Mouse (Mus musculus) T-helper 2 cell (primary cell): ENCODE data around the gene Hivep1.

Experiments
- in situ Hi-C: fragments of 300-600 bp; cut with MboI, MseI; formaldehyde crosslinking; loops from one replicate; pipeline ENCODE4 v1.15.1; 2025; ENCODE audit warnings: high pct_unique_total_duplicates

Gene Hivep1

DNA sequence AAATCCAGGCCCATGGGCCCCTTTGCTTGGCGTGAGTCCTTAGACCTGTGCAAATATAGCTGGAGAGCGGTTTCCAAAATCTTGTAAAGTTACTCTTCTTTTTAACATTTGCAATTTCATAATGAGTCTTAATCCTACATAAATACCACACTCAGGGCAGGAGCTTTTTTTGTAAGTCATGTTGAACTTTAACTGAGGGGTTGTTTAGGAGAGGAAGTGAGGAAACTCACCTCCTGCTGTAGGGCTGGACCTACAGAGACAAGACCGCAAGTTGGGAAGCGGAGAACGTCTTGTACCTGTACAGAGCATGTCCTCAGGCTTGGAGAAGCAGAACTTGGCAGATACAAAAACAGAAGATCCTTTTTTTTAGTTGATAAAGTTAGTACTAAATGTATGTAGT lies 23.7 kb downstream of the Hivep1 start:
- in situ Hi-C loops, result no loop called here

DNA sequence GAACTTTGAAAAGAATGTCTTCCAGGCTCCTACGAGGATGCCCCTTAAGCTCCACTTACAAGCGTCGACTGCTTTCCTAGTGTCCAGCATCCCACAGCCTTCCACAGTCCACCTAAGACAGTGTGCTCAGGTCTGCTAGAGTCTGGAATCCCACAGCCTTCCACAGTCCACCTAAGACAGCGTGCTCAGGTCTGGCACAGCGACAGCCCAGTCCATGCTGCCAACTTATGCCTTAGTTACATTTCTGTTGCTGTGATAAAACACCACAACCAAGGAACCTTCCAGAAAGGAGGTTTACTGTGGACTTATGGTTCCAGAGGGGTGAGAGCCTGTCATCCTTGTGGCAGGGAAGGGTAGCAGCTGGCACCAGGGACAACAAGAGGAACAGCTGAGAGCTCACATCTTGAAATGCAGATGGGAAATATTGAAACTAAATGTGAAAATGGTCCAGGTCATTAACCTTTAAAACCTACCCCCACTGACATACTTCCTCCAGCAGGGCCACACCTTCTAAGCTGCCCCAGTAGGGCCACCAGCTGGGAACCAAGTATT lies 25.0 kb downstream of the Hivep1 start:
- in situ Hi-C loops, result no loop called here

DNA sequence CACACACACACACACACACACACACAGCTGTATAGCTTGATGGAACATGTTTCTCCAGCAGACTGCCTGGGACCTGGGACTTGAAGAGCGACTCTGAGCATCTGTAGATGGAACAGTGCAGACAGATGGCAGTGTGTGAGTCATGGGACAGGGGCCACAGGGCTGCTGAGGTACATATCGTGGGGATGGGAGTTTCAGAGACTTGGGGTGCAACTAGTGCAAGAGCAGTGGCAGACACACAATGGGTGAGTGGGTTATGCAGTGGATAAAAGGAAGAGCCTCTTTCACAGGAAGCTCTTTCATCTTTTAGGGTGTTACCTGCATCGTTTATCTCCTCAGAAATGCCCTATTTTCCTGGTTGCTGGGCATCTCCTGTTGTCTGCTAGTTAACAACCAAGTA lies 25.8 kb downstream of the Hivep1 start:
- in situ Hi-C loops, result no loop called here

DNA sequence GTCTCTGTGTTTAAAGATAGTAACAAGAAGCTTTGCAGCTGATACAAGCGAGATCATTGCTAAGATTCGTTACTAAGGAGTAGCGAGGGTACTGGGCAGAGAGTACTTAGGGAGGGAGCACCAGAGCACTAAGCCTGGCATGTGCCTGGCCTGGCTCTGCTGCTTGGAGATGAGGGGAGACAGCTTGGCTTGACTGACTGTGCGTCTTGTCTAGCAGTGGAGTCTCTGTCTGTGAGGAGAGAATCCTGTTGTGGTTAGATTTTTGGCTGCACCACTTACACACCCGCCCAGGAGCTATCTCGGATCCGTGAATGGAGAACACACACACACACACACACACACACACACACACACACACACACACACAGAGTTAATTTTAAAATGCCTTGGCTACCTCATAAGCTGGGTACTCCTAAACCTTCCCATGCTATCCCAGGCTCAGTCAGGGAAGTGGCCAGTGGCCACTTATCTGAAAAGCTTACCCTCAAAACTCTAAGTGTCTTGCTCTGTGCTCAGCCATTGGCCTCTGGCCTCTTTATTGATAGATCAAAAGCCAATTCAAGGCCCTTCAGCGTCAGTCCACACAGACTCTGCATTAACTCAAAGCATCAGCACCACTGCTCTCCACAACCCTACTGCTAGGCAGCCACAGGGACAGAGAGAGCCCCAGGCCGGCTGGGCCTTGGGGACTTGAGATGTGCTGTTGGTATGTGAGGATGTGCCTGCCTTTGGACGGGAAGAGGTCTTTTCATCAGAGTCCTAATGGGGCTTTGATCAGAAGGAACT lies 28.5 kb downstream of the Hivep1 start:
- in situ Hi-C loops, result no loop called here

DNA sequence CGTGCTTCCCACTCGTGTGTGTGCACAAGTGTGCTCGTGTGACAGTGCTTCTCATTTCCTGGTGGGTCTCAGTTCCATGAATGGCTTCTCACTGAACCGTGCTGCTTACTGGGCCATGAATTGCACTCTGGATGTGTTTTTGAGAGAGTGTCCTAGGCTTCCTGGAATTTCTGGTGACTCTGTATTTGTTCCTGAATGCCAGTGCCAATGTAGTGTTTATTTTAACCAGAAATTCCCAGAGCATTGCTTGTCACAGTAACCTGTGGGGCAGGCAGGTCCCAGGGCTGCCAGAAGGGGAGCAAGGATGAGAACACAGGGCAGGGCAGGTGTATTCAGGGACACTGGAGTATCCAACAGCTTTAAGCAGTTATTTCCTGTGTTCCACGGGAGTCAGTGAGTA lies 36.5 kb downstream of the Hivep1 start:
- in situ Hi-C loops, result no loop called here

DNA sequence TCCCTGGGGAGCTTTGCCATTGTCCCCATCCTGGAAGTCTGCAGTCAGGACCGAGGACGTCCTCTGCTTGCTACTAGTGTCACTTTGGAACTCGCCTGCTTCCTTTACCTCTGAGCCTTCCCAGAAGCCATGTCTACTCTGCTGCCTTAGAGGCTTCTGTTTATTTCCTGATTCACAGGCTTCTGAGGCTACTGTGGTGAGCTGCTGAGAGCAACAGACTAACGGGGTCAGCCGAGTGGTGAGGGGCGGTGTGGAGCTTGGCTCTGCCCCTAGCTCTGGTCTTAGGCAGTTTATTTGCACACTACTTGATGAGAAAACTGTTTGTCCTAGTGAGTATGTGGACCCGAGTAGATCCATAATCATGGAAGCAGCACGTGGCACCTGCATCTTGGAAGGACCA lies 37.2 kb downstream of the Hivep1 start:
- in situ Hi-C loops, result no loop called here

DNA sequence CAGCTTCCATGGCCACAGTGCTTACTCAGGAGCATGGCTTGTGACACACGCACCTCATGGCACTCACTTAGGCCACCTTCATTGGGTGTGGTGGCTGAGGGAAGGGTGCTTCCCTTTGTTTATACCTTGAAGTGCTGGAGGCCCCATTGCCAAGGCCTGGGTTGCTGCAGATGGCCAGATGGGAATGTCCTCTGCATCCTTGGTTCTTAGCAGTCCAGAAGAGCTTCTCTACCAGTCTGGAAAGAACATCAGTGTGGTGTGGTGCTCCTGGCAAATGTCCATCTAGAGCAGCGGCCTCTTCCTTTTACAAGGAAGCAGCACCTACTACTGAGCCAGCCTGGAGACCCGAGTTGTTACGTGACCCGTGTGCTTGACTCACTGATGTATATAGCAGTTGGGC lies 38.9 kb downstream of the Hivep1 start:
- in situ Hi-C loops, result loop anchor here (5.0 kb wide), 1 partner anchor 728 kb away; no protein-coding TSS in a partner anchor

DNA sequence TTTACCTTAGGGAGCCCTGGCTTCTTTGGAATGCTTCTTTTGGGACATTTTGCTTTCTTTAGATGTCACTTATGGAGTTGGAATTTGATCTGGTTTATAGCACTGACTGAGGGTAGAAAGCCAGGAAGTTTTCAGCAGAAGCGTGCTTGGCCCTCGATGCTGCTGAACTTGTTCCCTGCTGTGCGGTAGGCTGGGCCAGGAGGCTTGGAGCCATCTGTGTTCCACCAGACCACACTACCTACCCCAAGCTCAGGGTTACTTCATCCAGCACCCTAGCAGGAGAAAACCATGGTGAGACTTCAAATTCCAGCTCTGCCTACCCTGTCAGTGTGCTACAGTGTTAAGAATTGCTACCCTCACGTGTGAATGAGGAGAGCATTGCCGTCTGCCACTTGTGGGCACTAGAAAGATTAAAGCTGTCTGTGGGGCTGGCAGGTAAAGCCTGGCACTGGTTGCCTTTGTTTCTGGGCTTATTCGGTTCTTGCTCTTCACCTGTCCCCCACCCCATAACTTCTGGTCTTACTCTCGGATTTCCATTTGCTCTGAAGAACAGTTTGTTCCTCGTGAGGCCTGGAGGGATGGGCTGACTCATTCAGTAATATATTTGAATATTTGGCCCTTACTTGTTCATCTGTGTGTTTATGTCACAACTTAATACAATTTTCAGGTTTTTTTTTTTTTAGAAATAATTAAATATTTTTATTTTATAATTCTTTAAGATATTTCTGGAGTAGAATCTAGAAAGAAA lies 40.7 kb downstream of the Hivep1 start:
- in situ Hi-C loops, result loop anchor here (5.0 kb wide), 1 partner anchor 730 kb away; no protein-coding TSS in a partner anchor

DNA sequence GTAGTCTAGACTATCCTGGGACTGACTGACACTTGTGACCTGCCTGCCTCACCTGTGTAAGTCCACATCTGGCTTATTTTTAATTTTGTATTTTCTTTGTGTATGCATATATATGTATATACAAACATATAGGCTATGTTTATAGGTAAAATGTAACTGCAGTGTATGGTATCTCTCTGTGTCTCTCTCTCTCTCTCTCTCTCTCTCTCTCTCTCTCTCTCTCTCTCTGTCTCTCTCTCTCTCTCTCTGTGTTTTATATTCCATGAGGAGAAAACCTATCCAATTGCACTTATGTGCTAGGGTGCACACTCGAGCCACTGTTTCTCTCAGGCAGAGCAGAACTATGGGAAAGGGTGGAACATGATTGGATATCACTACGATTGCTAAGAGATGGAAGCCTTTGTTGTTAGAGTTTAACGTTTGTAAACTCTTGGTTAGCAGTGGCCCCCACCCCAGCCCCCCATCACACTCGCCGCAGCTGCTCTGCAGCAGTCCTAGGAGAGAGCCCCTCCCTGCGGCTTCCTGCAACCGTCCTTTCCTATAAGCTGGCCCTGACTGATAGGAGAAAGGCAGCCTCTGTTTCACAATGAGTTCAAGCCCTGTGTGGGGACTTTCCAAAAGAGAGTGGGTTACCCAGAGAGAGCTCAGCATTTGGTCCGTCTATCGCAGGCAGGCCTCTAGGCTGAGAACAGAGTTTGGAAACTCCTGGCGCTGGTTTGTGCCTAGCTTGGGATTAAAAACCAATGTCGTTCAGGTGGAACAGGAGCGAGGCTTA lies 41.6 kb downstream of the Hivep1 start:
- in situ Hi-C loops, result loop anchor here (5.0 kb wide), 1 partner anchor 731 kb away; no protein-coding TSS in a partner anchor

DNA sequence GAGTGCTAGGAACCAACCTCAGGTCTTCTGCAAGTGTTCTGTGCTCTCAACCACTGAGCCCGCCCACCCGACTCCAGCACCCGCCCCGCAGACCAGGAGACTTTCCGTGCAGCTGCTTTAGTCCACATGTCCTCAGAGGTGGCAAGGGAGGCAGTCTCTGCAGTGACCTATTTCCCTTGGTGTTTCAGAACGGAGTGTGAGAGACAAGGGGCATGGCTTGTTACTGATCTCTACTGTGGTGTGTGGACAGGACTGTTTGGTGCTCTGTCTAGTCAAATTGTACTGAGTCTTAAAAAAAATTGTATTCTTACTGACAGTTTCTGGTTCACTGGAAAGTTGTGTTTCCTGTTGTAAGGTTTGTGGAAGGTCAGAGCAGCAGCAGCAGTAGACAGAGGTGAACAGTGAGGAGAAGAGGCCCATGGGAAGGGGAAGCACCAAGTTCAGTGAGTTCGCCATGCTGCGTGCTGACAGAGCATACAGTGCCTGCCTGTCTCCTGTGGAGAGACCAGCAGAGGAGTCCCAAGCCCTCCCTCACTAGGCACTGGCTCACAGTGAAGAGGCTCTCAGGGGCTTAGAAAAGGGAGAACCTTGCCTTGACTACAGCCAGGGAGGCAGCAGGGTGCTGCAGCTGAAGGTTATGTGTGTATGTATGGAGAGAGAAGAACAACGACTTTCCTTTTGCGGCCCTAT lies 44.1 kb downstream of the Hivep1 start:
- in situ Hi-C loops, result no loop called here

DNA sequence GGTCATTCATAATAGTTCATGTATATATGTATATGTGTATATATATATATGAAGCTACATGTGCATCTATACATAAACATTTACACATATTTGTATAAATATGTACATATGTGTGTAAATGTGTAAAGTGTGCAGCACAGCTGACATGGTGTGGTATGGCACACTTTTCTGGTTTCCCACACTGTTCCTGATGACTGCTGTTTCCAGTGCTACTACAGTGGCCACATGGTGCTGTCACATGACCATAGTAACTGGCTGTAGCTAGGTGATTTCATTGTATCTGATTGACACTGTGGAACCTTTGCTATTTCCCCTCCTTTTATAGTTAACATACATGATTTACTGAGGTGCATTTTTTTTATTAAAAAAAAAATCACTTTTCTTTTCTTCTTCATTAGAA lies 45.3 kb downstream of the Hivep1 start:
- in situ Hi-C loops, result no loop called here

DNA sequence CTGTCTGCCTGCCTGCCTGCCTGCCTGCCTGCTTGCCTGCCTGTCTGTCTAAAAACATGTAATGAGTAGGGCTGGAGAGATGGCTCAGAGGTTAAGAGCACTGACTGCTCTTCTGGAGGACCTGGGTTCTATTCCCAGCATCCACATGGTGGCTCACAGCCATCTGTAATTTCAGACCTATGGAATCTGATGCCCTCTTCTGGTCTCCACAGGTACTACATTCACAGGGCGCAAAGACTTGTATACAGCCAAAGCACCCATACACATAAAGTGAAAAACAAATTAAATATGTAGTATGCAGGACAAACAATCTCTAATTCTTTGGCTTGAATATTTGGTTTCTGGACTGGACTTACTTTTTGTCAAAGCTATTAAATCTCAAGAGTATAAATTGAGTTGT lies 46.7 kb downstream of the Hivep1 start:
- in situ Hi-C loops, result no loop called here

DNA sequence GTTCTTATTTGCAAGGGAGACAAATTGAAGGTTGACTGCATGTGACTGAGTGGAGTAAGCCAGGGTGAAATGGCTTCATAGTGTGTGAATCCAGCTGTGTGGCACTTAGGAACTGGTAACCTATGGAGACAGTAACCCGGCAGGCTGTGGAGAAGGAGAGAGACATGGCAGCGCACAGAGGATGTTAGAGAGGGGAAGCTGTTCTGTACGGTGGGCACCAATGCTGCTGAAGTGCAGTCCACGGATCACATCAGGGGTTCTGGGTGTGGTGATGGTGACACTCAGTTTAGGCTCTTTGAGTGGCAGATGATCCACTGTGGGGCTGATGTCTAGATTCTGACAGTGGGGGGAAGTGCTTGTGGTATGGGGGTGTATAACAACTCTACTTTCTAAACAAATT lies 47.7 kb downstream of the Hivep1 start:
- in situ Hi-C loops, result no loop called here

DNA sequence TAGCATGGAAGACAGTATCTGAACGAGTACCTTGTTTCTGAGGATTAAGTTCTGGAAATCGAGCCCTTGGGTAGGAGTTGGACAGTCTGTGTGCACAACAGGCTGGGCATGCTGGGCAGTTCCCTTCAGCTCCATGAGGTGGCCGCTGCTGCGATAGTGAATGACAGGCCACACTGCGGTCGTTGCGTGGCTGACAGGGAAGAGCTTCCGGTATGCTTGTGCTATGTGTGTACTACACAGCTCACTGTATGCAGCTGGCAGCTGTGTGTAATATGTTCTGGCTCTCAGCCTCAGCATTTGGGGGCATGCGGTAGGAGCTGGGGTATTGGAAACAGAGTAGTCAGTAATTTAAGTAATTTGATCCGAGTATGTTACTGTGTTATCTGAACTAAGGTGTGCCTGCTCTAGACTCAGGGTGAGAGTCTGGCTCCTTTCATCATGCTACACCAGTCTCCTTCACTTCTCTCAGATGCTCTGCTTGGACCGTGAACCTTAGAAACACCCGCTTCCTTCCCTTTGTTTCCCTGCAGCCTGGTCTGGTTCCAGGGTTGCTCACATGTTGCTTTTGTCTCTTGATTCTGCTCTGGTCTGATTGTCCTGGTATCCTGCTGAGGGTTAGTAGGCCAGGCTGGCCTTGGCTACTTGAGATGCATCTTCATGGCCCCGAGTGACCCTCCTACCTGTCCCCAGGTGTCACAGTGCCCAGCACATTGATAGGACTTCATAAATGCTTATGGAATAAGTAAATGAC lies 49.8 kb downstream of the Hivep1 start:
- in situ Hi-C loops, result no loop called here

DNA sequence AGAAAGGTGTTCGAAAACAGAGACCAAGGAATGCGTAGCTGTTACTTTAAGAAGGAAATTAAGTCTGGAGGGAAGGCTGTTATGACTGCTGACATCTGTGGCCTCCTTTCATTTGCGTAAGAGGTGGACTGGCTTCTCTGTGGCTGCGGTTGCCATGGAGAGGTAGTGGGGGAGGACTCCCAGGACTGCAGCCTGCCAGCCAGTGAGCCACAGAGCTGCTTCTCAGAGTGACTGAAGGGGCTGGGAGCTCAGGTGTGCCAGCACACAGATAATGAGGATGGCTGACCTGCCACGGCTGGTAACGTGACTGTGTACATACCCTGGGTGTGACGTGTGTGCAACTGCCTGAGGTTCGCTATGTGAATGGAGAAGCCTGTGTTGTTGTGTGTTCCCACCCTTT lies 51.2 kb downstream of the Hivep1 start:
- in situ Hi-C loops, result no loop called here

DNA sequence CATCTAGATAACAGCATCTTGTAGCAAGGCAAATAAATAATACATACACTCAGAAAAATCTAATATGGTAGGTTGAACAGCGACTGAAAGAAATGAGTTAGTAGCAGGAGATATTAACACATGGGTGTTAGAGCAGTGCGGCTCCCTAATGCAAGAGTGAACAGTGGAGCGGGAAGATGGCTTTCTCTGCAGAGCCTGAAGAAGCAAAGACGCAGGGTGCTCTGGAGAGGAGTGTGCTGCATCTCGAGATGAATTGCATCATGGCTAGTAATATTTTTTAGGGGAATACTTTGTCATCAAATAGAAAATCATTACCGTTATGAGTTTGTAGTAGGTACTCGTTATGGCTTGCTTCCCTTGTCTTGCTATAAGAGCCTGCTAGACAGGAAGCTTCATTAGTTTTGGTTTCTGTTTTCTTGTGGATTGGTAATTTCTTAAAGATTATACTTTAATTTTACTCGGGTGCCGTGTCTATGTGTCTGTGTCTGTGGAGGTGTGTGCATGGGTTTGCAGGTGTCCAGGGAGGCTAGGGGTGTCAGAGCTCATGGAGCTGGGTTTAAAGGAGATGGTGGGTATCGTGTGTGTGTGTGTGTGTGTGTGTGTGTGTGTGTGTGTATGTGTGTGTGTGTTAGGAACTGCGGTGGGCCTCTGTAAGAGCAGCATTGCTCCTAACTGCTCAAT lies 51.8 kb downstream of the Hivep1 start:
- in situ Hi-C loops, result no loop called here

DNA sequence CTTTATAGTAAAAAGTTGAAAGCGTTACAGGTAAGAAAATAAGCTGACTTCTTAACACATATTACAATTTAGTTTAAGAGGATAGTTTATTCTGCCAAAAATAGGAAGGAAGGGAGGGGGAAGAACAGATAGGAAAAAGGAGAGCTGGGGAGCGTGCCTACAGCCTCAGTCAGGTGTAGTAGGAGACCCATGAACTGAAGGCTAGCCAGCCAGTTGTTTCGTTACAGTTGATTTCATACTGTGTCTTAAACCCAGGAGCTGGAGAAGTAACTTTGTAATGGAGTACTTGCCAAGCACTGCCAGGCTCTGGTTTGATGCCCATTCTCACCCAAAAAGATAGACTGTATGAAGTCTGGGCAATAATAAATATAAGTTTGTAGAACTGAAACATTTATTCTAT lies 52.5 kb downstream of the Hivep1 start:
- in situ Hi-C loops, result no loop called here

DNA sequence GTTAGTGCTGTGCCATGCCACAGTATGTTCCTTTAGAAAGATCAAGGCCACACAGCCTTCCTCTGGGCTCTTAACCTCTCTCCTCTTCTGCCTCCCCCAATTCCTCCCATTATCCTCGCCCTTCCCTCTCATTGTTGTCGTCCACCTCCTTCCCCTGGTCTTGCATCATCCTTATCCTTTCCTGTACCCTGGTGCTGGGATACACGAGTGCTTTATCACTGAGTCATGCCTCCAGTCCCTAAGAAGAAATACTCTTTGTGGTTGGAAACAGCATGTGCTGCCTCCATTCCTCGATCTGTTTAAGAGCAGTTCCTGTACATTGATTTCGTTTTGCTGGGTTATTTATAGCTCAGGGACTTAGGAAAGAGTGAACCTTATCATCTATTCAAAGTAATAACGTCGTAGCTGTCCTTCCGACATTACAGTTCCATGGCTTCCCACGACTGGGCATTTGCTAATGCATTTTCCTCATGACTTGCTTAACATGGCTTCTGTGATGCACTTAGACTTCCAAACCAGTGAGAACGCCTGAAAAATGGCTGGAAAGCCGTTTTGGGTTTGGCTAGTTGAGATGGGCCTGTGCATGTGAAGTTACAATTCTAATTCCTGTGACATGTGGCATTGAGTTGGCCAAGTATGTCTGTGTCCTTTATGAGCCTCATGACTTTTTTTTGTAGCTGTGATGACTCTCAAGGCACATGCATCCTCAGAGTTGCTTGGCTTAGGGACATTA lies 56.8 kb downstream of the Hivep1 start:
- in situ Hi-C loops, result no loop called here

DNA sequence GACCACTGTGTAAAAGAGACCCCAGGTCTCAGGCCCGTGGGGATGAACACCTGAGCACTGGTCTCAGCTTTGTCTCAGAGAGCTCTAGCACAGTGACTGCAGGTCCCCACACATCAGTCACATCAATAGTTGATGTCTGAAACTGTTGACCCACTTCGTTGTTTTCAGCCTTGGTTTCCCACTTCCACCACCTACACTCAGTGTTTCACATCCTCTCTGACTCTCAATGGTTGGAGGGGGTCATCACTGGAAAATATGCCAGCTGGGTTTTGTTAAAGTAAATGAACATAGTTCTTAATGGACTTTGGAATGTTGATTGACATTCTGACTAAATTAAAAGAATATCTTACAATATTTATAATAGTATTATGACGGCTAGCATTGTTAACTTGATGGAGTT lies 58.6 kb downstream of the Hivep1 start:
- in situ Hi-C loops, result no loop called here
